Mouse (Mus musculus) testis, postnatal 14 days (tissue): Measurements from ENCODE around the gene Col4a4.

Experiments used
- DNase-seq: peaks from one replicate; pipeline ENCODE4 v3.0.0; 2021; ENCODE audit warnings: low spot score

Gene Col4a4

DNA sequence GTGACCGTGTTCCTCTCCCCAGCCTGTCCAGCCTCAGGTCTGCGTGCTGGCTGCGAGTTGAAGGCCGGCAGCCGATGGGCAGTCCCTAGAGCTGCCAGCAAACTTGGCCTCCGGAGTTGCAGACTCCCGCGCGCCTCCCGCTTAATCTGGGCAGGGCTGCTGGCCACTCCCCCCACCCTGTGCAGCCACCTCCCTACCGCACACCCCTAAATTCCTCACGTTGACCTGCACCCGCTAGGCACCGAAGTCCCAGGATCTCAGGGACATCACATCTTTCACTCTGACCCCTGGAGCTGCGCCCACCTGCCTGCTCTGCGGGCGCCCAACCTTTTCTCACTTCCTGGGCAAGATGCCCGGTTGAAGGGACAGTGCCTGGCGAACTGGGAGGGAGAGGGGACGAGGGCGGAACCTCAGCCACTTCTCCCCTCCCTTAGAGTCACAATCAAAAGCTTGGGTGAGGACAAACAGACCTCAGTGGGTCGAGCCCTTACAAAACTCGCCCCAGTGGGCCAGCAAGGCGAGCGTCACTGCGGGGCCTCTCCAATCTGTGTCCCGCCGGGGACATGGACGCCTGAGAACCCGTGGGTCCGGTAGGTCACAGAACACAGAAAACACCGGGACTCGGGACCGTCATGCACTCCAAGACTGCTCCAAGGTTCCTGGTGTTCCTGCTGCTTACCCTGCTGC lies at the start of gene Col4a4, which contains the start of gene Col4a3:
Col4a4 (minus strand) TSS at position 137 of the 687 bp plus-strand sequence.
Col4a3 (plus strand) TSS at position 209 of the 687 bp plus-strand sequence.
- DNase-seq, result peak; percentile 61

DNA sequence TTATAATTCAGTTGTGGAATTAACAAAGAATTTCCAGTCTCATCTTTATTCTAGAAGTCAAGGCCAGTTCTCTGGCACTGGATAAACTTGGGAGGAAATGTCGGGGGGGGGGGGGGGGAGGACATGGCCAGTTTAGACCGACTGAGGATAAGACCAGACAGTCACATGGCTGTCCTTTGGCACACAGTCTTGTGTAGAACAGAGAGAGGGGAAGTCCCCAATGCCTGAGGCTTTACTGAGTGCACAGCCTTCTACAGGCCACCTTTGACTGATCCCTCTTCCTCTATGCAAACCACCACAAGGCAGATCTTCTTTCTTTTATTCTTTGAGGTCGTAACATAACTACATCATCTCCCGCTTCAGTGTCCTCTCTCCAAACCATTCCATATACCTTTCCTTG lies 49.7 kb upstream of the Col4a4 start:
- peak; percentile 45 for DNase-seq

DNA sequence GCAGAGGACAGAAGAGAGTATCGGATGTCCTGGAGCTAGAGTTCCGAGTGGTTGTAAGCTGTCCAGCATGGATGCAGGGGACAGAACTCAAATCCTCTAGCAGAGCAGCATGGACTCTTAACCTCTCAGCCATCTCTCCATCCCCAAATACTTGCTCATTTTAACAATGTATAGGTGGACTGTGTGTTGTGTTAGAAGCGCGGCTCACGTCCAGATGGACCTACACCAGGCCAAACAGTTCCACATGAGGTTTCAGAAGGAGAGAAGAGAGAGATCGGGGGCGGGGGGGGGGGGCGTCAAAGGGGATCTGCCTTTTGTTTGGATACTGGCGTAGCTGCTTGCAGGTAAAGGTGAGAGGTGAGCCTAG lies 48.6 kb upstream of the Col4a4 start:
- DNase-seq, result no peak

- DNase-seq, result peak; percentile 61
These were observed 48.0 kb upstream of the Col4a4 start for GRCm38 (mm10) chr1:82634545-82635253.

- DNase-seq, result no peak
These were observed 44.6 kb upstream of the Col4a4 start for GRCm38 (mm10) chr1:82631169-82631792.

- DNase-seq, result no peak
These were observed 42.8 kb upstream of the Col4a4 start for GRCm38 (mm10) chr1:82629495-82629894.

DNA sequence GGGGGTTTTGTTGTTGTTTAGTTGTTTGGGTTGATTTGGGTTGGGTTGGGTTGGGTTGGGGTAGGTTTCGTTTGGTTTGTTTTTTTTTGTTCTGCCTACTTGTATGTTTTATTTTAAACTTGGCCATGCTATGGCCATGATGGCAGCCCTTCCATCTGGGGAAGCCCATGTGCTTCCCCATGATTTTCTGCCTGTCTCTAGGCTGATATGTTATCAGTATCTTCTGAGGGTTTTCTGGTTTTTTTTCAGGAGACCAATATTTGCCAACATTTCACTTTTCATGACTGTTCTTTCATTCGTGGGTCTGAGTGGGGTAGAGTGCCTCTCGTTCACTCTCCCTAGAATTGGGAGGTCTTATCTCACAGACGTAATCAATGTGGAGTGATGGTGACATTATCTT lies 41.0 kb upstream of the Col4a4 start:
- DNase-seq, result no peak

GRCm38 (mm10) chr1:82625474-82625873 lies 38.8 kb upstream of the Col4a4 start:
- no peak for DNase-seq

DNA sequence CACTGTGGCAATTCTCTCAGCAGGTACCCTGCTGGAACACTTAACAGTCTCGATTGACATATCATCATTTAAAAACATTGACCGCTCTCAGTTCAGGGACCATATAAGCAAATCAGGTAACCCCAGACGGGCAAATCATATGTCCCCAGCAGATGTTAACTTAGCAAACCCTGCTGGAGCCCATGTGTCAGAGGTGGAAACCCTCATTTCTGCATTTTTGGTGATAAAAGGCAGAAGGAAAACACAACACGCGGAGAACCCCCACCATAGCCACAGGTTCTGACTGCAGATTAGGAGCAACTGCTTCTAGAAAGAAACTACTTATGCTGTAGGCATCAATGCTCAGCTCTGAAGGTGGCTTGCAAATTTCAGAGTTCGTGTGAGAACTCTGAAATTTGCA lies 38.3 kb upstream of the Col4a4 start:
- DNase-seq, result no peak

DNA sequence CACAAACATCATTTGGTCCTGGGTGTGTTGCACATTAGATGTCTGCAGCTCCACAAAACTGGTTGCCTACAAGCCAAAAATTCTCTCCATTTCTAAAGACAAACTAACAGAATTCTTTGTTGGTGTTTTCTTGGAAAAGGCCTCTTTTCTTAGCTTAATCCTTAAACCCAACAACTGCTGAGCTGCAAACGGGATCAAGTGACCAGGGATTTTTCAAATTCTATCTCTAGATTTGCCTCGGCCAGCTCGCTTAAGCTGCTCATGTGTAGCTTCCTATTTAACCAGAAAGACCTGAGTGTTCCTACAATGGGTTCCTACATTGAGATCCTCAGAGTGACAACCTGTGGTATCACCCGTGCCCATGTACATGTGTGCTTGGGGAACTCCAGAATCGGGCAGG lies 33.3 kb upstream of the Col4a4 start:
- no peak for DNase-seq

- DNase-seq, result no peak
These were observed 31.9 kb upstream of the Col4a4 start for GRCm38 (mm10) chr1:82618592-82618991.

- DNase-seq, result no peak
These were observed 31.4 kb upstream of the Col4a4 start for GRCm38 (mm10) chr1:82618001-82618400.

DNA sequence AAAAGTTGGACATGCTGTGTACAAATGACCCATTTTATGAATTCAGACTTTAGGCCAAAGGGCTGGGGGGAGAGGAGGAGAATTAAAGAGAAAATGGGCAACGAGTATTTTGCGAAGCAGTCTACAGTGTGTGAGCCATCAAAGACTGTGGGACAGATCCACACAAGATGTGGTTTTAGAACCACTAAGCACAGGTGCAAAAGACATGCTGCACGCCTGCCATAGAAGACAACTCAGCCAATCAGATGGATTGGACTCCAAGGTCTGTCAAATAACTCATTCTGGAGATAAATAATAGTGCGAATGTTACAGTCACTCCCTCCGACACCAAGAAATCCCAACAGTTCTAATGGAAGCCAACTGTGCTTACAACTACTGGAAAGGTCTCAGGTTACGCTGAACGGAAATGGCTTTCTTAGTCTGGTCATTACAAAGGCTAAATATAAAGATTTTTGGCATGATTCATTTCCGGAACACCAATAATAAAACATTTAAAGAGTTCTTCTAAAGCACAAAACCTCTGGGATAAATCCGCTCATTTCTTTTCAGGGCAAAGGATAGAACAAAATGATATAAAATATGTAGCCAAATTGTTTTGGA lies 25.5 kb upstream of the Col4a4 start:
- no peak for DNase-seq

DNA sequence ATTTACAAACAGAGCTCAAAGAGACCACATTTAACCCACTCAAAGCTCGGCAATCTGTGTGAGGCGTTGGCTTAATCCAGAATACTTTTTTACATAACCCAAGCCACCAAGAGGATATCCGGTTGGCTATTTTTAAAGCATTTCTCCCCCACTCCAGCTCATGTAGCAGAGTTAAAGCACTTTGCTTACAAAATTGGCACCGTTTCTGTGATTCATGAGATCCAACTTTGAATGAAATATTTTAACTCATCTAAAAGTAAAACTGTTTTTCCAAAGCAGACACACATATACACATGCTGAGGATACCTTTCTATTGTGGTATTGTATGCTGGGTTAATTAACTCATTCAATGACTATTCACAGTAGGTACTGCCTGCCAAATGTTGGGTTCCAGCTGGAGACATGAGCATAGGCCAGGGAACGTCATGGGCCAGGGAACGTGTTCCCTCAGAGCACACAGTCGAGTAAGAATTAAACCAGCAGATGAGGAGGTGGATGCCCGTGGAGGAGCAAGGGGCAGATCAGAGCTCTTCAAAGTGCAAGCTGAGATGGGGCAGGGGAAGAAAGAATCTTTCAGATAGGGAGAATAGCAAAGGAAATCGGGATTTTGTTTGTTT lies 22.1 kb upstream of the Col4a4 start:
- DNase-seq, result no peak

DNA sequence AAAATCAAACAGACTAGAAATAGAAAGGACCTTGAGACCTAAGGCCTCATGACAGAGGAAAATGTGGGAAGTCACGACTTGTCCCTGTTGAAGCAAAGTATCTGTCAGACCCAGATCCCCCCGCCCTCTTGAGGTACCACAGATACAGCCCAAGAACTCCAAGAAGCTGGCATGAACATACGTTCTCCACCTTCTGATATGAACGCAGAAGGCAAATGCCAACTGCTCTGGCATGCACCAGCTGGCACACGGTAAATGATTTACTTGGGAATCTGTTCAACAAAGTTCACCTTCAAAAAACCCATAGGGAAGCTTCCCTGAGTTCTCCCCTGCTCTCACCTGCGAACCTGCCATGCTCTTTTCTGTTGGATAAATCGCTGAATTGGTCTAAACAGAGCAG lies 19.2 kb upstream of the Col4a4 start:
- DNase-seq, result no peak

- DNase-seq, result no peak
These were observed 18.7 kb upstream of the Col4a4 start for GRCm38 (mm10) chr1:82605347-82605746.

DNA sequence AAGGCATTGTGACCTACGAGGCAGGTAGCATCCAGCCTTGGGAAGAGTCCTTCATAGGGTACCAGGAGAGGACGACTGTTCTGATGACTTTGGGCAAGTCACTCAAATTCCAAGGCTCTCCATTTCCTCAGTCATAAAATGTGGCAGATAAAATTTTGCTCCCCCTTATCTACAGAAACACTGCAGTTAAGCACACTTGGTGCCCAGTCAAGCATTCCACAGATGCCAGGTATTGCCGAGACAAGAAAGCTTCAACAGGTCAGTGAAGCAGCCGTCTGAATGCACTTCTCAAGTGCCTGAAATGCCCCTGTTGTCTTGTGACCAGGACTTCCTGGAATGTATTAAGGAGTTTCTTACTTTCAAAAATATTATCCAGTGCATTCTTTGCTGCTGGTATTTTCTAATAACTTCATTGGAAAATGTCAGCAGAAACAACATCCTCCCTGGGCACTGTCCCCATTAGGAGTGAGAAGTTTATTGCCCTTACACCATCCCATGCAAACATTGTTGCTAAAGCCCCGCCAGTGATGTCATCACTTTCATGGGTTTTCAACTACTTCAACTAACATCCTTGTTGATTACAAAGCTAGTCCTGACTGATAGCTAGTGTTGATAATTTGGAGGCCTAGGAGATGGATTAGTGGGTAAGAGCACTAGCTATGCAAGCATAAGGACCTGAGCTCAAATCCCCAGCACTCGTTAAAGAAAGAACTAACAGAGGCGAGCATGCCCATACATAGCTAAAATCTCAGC lies 16.7 kb upstream of the Col4a4 start:
- no peak for DNase-seq

DNA sequence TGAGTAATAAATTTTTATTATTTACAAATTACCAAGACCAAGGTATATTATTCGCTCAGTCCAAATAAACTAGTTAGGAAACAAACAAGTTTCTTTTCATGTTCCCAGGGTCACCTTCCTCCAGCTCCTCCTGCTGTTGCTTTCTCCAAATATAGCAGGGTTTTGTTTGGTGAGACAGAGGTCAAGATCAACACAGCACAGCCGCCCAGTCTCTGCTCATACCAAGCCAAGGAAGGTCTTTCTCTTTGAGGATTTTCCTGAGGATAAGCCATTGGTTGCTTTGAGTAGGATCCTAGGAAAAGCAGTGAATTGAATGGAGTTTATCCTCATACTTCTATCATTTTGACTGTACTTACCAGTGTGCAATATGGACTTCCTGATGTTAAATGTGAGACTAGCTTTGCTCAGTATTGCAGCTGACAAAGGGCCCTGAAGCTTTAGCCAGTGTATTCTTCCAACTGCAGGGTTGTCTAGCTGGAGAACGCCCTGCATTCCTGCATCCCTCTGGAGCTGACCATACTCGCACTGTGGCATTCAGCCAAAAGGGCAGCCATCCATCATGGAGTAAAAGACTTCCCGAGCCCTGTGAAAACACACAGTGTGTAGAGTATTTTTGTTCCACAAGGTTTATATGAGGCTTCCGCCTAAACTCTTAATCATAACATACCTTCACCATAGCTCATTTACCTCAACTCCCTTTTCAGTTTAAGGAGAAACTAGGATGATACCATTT lies 10.4 kb upstream of the Col4a4 start:
- DNase-seq, result peak; percentile 38

DNA sequence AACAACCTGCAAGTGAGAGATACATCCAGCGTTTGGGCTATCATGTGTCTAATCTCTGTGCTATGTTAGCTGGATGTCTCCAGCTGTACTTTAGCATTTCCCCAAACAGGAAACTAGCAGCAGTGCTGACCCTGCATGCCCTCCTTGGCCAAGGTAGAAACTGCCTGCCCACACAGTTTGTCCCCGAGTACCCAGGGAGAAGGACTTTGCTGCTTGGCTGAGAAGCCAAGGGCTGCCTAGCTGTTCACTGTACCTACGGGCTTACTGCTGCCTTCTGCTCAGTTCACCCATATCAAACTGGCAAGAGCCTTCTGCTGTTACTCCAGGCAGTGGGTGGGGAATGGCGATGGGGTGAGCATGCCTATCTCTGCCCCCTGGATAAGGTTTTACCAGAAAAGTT lies 3.6 kb upstream of the Col4a4 start:
- DNase-seq, result no peak

- peak; percentile 37 for DNase-seq
These were observed 668 bp downstream of the Col4a4 start for GRCm38 (mm10) chr1:82585981-82586380.

DNA sequence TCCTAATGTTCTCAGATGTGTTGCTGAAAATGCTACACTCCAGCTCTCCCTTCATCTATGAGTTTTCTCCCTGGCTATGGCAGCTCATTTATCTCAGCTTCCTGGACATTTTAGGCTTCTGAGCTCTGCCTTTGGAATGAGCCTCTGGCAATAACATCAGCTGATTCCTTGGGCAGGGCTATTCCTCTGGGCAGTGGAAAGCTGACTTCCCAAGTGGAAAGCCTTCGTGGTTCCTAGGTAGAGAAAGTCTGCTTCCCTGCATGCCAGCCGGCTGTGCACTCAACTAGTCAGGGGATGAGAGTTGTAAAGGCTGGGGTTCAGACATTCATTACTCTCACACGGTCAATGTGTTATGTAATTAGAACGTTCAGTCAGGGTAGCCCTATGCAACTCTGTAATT lies 8.3 kb downstream of the Col4a4 start:
- peak; percentile 7 for DNase-seq
